ENCODE assay signal across 9 mouse cellular contexts in genomic region chr10:58254635-58255175, GRCm38 (mm10). TPM values are rescaled to one million over a fixed set of nuclear protein-coding genes. Genes with fewer than 3 reads are reported as not detected.
DNase-seq lines count a peak whose midpoint lies in the region; ATAC-seq and TF ChIP-seq lines count a peak whose summit lies in the region.
"Had no signal": no experiment of that assay in that cellular context is flagged by ENCODE, and none has a peak within 500 bp of the region (broad histone marks: within the 10 kb centered on the region; RNA-seq: fewer than 3 reads in every experiment).

No protein-coding gene starts in this region.

- intact Hi-C loops in heart, postnatal 14 days (cut with DNase I): loop anchor here (5.0 kb wide), 1 partner anchor 68 kb away; the partner anchor contains the start of gene Lims1

- H3K4me2 ChIP-seq in heart, embryonic 11.5 days: peak overlapping the region; percentile 72
- H3K4me2 ChIP-seq in limb, embryonic 15.5 days: peak overlapping the region; percentile 50
- H3K4me2 ChIP-seq in stomach, embryonic 15.5 days: peak overlapping the region; percentile 51

- H3K9ac ChIP-seq in heart, embryonic 11.5 days (ENCODE audit: low read depth, low read length): peak overlapping the region; percentile 83
- H3K9ac ChIP-seq in MEL (ENCODE audit: control insufficient read depth, low read depth, low read length, poor library complexity, severe bottlenecking): peak overlapping the region; percentile 66
- no peak overlapping the region for H3K9ac ChIP-seq in limb, embryonic 15.5 days
- H3K9ac ChIP-seq in stomach, embryonic 15.5 days: no peak overlapping the region

- H3K27me3 ChIP-seq in heart, embryonic 11.5 days (ENCODE audit: control insufficient read depth, insufficient read depth, low read length): no peaks in the 10 kb centered on the region
- H3K27me3 ChIP-seq in MEL (ENCODE audit: control insufficient read depth in 1 of 2, insufficient read depth in 2 of 2, low read length in 2 of 2): 0 out of 4 replicates have a peak, but pooled peaks cover 0 to 1% of the 10 kb centered on the region in 2 experiments
- no peaks in the 10 kb centered on the region for H3K27me3 ChIP-seq in forebrain, embryonic 10.5 days (ENCODE audit: poor library complexity, severe bottlenecking)
- H3K27me3 ChIP-seq in limb, embryonic 15.5 days: no peaks in the 10 kb centered on the region
- H3K27me3 ChIP-seq in stomach, embryonic 15.5 days (replicated peaks): no peaks in the 10 kb centered on the region

- no peaks in the 10 kb centered on the region for H3K9me3 ChIP-seq in heart, embryonic 11.5 days (replicated peaks; ENCODE audit: control insufficient read depth, low read length)
- no peaks in the 10 kb centered on the region for H3K9me3 ChIP-seq in MEL (replicated peaks; ENCODE audit: insufficient read depth, low read length)
- no peaks in the 10 kb centered on the region for H3K9me3 ChIP-seq in forebrain, embryonic 10.5 days
- no peaks in the 10 kb centered on the region for H3K9me3 ChIP-seq in limb, embryonic 15.5 days
- no peaks in the 10 kb centered on the region for H3K9me3 ChIP-seq in stomach, embryonic 15.5 days

- no peak for DNase-seq in heart, postnatal 14 days
- peak; percentile 48 for DNase-seq in MEL (ENCODE audit: low read depth, low spot score)
- no peak for DNase-seq in forebrain, embryonic 10.5 days (ENCODE audit: extremely low spot score, low spot score)
- DNase-seq in T-cell, adult 2 months (ENCODE audit: low spot score): no peak
- DNase-seq in layer of hippocampus, postnatal 36 days: no peak

- H3K27ac ChIP-seq in heart, embryonic 11.5 days (ENCODE audit: low read depth, low read length): no peak overlapping the region
- H3K27ac ChIP-seq in MEL (ENCODE audit: control insufficient read depth, low read depth, low read length): no peak overlapping the region
- peak overlapping the region; percentile 92; the same call in 1 of the 2 replicates for H3K27ac ChIP-seq in forebrain, embryonic 10.5 days
- no peak overlapping the region for H3K27ac ChIP-seq in limb, embryonic 15.5 days
- H3K27ac ChIP-seq in stomach, embryonic 15.5 days: no peak overlapping the region

- peaks cover 2% of the 10 kb centered on the region for H3K79me2 ChIP-seq in MEL (ENCODE audit: control insufficient read depth, insufficient read depth, low read length, poor library complexity)

- ATAC-seq in heart, embryonic 11.5 days (replicated peaks; ENCODE audit: insufficient number of reproducible peaks, low FRiP score, low TSS enrichment): no peak
- ATAC-seq in limb, embryonic 15.5 days (ENCODE audit: insufficient number of reproducible peaks, low FRiP score, low TSS enrichment, low read depth): no peak
- no peak for ATAC-seq in stomach, embryonic 15.5 days (ENCODE audit: insufficient read depth, low FRiP score, low read depth)

- WGBS in heart, embryonic 11.5 days (ENCODE audit: insufficient replicate concordance): 46% methylated on average over 6 of the region's 6 CpGs
- 50% methylated on average over 6 of the region's 6 CpGs for WGBS in forebrain, embryonic 10.5 days
- 38% methylated on average over 6 of the region's 6 CpGs for WGBS in limb, embryonic 15.5 days
- 29% methylated on average over 6 of the region's 6 CpGs for WGBS in stomach, embryonic 15.5 days

- H3K36me3 ChIP-seq in heart, embryonic 11.5 days (ENCODE audit: control insufficient read depth, insufficient read depth, low read length): no peaks in the 10 kb centered on the region; the same call in 1 of the 2 replicates
- peaks cover 0 to 13% of the 10 kb centered on the region in 2 experiments; a peak in 2 of 4 replicates for H3K36me3 ChIP-seq in MEL (ENCODE audit: control insufficient read depth in 1 of 2, insufficient read depth in 2 of 2, low read length in 2 of 2)
- H3K36me3 ChIP-seq in forebrain, embryonic 10.5 days (replicated peaks): peaks cover 18% of the 10 kb centered on the region
- peaks cover 13% of the 10 kb centered on the region for H3K36me3 ChIP-seq in limb, embryonic 15.5 days
- H3K36me3 ChIP-seq in stomach, embryonic 15.5 days: 0 out of 2 replicates have a peak, but pooled peaks cover 2% of the 10 kb centered on the region

- no peak for TF ChIP-seq POLR2A in MEL (IDR thresholded peaks at IDR 0.05; ENCODE audit: control insufficient read depth in 1 of 2, insufficient read depth in 1 of 2, low read depth in 1 of 2, low read length in 2 of 2, poor library complexity in 1 of 2)

- no peak for TF ChIP-seq EP300 in MEL (IDR thresholded peaks at IDR 0.05; ENCODE audit: low read depth in 1 of 2, low read length in 2 of 2)

- peak overlapping the region; percentile 87 for H3K4me3 ChIP-seq in heart, embryonic 11.5 days (ENCODE audit: low read depth, low read length)
- peak overlapping the region; percentile 59 to 93 for H3K4me3 ChIP-seq in MEL (ENCODE audit: control insufficient read depth in 1 of 2, insufficient read depth in 1 of 2, low read depth in 2 of 2, low read length in 2 of 2)
- H3K4me3 ChIP-seq in forebrain, embryonic 10.5 days: peak overlapping the region; percentile 89
- H3K4me3 ChIP-seq in limb, embryonic 15.5 days: peak overlapping the region; percentile 93
- H3K4me3 ChIP-seq in stomach, embryonic 15.5 days (replicated peaks): peak overlapping the region; percentile 91

- TF ChIP-seq CTCF in MEL (IDR thresholded peaks at IDR 0.05 in 2 of 3, conservative IDR thresholded peaks at IDR 0.05 in 1 of 3; ENCODE audit: control insufficient read depth in 1 of 3, insufficient read depth in 1 of 3, low read depth in 2 of 3, low read length in 3 of 3, poor library complexity in 1 of 3, severe bottlenecking in 1 of 3): no peak

- H3K4me1 ChIP-seq in heart, embryonic 11.5 days (ENCODE audit: control insufficient read depth, insufficient read depth, low read length): peaks cover 3% of the 10 kb centered on the region; the same call in 1 of the 2 replicates
- peaks cover 0 to 4% of the 10 kb centered on the region in 2 experiments; a peak in 2 of 4 replicates for H3K4me1 ChIP-seq in MEL (ENCODE audit: control insufficient read depth in 1 of 2, insufficient read depth in 2 of 2, low read length in 2 of 2)
- H3K4me1 ChIP-seq in forebrain, embryonic 10.5 days: peaks cover 14% of the 10 kb centered on the region
- H3K4me1 ChIP-seq in limb, embryonic 15.5 days: peaks cover 5% of the 10 kb centered on the region; the same call in 1 of the 2 replicates
- no peaks in the 10 kb centered on the region for H3K4me1 ChIP-seq in stomach, embryonic 15.5 days

- no peak for TF ChIP-seq RAD21 in MEL (IDR thresholded peaks at IDR 0.05; ENCODE audit: low read depth, low read length)

TF ChIP-seq in MEL, 35 proteins besides CTCF, POLR2A, EP300 and RAD21 (continues in another document):
- no peak; the same call in 1 of the 2 replicates for TF ChIP-seq MYC (IDR thresholded peaks at IDR 0.05; ENCODE audit: low read depth, low read length)
- no peak for TF ChIP-seq MYB (IDR thresholded peaks at IDR 0.05; ENCODE audit: low read depth, low read length)
- TF ChIP-seq ZC3H11A (IDR thresholded peaks at IDR 0.05; ENCODE audit: low read depth, low read length): no peak
- no peak for TF ChIP-seq MAZ (IDR thresholded peaks at IDR 0.05; ENCODE audit: low read depth, low read length)
- TF ChIP-seq TAL1 (IDR thresholded peaks at IDR 0.05; ENCODE audit: low read length): no peak
- TF ChIP-seq ETS1 (IDR thresholded peaks at IDR 0.05; ENCODE audit: low read depth, low read length): no peak
- TF ChIP-seq SMC3 (IDR thresholded peaks at IDR 0.05; ENCODE audit: low read depth, low read length): no peak

RNA-seq across cellular contexts. Expression of gene Gcc2, which starts 0.6 kb away (rescaled TPM):
- 31.7 and 42.6 TPM in 2 replicates for polyA plus RNA-seq in heart, embryonic 11.5 days (2014; fragmentation: Nextera tagmentation; extraction: Ambion mirVana)
- 10 to 100 TPM; 23.2 to 27.2 TPM for total RNA-seq in heart, postnatal 14 days (2021)
- total RNA-seq in MEL (2012; rRNA removed): 14.4 and 16.1 TPM in 2 replicates
- polyA plus RNA-seq in MEL (2012; ENCODE audit: insufficient read depth in 1 of 2, insufficient read length in 2 of 2, low read depth in 1 of 2, low replicate concordance in 2 of 2, missing spikeins in 1 of 2): 10 to 100 TPM in 1 of 2 experiments, not detected in 1; 18.0 TPM
- 46.1 and 52.5 TPM in 2 replicates for polyA plus RNA-seq in forebrain, embryonic 10.5 days (2016; fragmentation: Nextera tagmentation; extraction: Ambion mirVana)
- polyA plus RNA-seq in limb, embryonic 15.5 days (2015; fragmentation: Nextera tagmentation; extraction: Ambion mirVana): 49.2 and 60.9 TPM in 2 replicates
- 73.4 and 75.5 TPM in 2 replicates for polyA plus RNA-seq in stomach, embryonic 15.5 days (2015; fragmentation: Nextera tagmentation; extraction: Ambion mirVana)
- total RNA-seq in layer of hippocampus, postnatal 36 days (2021): 10 to 100 TPM; 74.7 to 78.0 TPM

RNA-seq across cellular contexts. Expression of gene Gm4981, which starts 18.2 kb away (rescaled TPM):
- not detected in 2 replicates for polyA plus RNA-seq in heart, embryonic 11.5 days (2014; fragmentation: Nextera tagmentation; extraction: Ambion mirVana)
- total RNA-seq in heart, postnatal 14 days (2021): not detected
- not detected in 2 replicates for total RNA-seq in MEL (2012; rRNA removed)
- polyA plus RNA-seq in MEL (2012; ENCODE audit: insufficient read depth in 1 of 2, insufficient read length in 2 of 2, low read depth in 1 of 2, low replicate concordance in 2 of 2, missing spikeins in 1 of 2): not detected
- polyA plus RNA-seq in forebrain, embryonic 10.5 days (2016; fragmentation: Nextera tagmentation; extraction: Ambion mirVana): not detected in 2 replicates
- not detected in 2 replicates for polyA plus RNA-seq in limb, embryonic 15.5 days (2015; fragmentation: Nextera tagmentation; extraction: Ambion mirVana)
- polyA plus RNA-seq in stomach, embryonic 15.5 days (2015; fragmentation: Nextera tagmentation; extraction: Ambion mirVana): not detected in 2 replicates
- not detected for total RNA-seq in layer of hippocampus, postnatal 36 days (2021)
- polyA plus RNA-seq: small intestine, adult 2 months had no signal

RNA-seq across cellular contexts. Expression of gene Duxf3, which starts 22.2 kb away (rescaled TPM):
- not detected in 2 replicates for polyA plus RNA-seq in heart, embryonic 11.5 days (2014; fragmentation: Nextera tagmentation; extraction: Ambion mirVana)
- total RNA-seq in heart, postnatal 14 days (2021): not detected
- total RNA-seq in MEL (2012; rRNA removed): not detected in 2 replicates
- not detected for polyA plus RNA-seq in MEL (2012; ENCODE audit: insufficient read depth in 1 of 2, insufficient read length in 2 of 2, low read depth in 1 of 2, low replicate concordance in 2 of 2, missing spikeins in 1 of 2)
- polyA plus RNA-seq in forebrain, embryonic 10.5 days (2016; fragmentation: Nextera tagmentation; extraction: Ambion mirVana): not detected in 2 replicates
- polyA plus RNA-seq in limb, embryonic 15.5 days (2015; fragmentation: Nextera tagmentation; extraction: Ambion mirVana): not detected in 2 replicates
- polyA plus RNA-seq in stomach, embryonic 15.5 days (2015; fragmentation: Nextera tagmentation; extraction: Ambion mirVana): not detected in 2 replicates
- not detected for total RNA-seq in layer of hippocampus, postnatal 36 days (2021)
- polyA plus RNA-seq: small intestine, adult 2 months had no signal

RNA-seq across cellular contexts. Expression of gene AW822073, which starts 30.0 kb away (rescaled TPM):
- polyA plus RNA-seq in heart, embryonic 11.5 days (2014; fragmentation: Nextera tagmentation; extraction: Ambion mirVana): not detected in 2 replicates
- not detected for total RNA-seq in heart, postnatal 14 days (2021)
- total RNA-seq in MEL (2012; rRNA removed): 0.13 TPM in 1 of 2 replicates, not detected in the other
- not detected for polyA plus RNA-seq in MEL (2012; ENCODE audit: insufficient read depth in 1 of 2, insufficient read length in 2 of 2, low read depth in 1 of 2, low replicate concordance in 2 of 2, missing spikeins in 1 of 2)
- polyA plus RNA-seq in forebrain, embryonic 10.5 days (2016; fragmentation: Nextera tagmentation; extraction: Ambion mirVana): not detected in 2 replicates
- polyA plus RNA-seq in limb, embryonic 15.5 days (2015; fragmentation: Nextera tagmentation; extraction: Ambion mirVana): not detected in 2 replicates
- not detected in 2 replicates for polyA plus RNA-seq in stomach, embryonic 15.5 days (2015; fragmentation: Nextera tagmentation; extraction: Ambion mirVana)
- total RNA-seq in layer of hippocampus, postnatal 36 days (2021): not detected
- polyA plus RNA-seq: small intestine, adult 2 months had no signal

Comparison
In these comparisons a context has a peak if more than half of its experiments do, and no peak if none do; other contexts are left out.
1. H3K9ac ChIP-seq: peak in heart, embryonic 11.5 days (single experiment) and MEL (single experiment); none in limb, embryonic 15.5 days (single experiment) and stomach, embryonic 15.5 days (single experiment).
2. Peak in every context shown above with its lines, with median percentiles within 50 percentile points of each other: H3K4me2 ChIP-seq and H3K4me3 ChIP-seq.